Mouse (Mus musculus): ENCODE results near the gene Gtf2f2.

DNA sequence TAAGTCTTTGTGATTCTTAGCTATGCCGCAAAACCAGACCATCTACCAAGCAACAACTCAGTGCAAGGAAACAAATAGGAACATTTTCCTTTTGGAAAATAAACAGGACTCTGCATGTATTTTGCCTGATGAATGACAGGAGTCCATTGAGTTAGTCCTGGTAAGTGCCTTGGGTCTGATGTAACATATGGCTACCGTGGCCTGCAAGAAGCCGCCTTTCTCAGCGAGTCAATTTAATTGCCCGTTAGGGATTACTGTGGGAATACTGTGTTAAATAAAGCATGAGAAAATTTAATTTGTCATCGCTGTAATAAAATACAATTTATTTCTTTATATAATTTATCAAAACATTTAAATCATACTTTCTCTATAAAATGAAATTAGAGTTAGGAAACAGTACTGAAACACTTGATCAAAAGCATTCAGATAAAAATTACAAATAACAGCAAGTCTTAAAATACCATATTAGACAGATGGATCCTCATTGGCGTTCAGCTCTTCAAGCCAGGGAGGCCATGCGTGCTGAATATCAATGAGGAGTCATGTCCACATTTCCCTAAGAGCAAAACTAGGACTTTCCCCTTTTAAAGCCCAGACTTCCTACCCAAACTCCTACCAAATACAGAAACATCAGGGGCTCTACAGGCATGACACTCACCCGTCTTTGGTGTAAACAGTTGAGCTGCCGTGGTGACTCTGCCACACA lies 7.3 kb upstream of the Gtf2f2 start:
- TF ChIP-seq MEF2A (IDR thresholded peaks at IDR 0.05; ENCODE audit: borderline replicate concordance, low read depth, low read length) (no peak), GABPA (IDR thresholded peaks at IDR 0.05; ENCODE audit: insufficient replicate concordance, low read depth, low read length) (no peak), POLR2A (IDR thresholded peaks at IDR 0.05; ENCODE audit: low read depth, low read length) (no peak), CTCF (conservative IDR thresholded peaks at IDR 0.05 in 1 of 2, IDR thresholded peaks at IDR 0.05 in 1 of 2; ENCODE audit: low read depth in 2 of 2, low read length in 2 of 2) (no peak), RCOR1 (conservative IDR thresholded peaks at IDR 0.05; ENCODE audit: low read depth, low read length) (no peak), JUND (conservative IDR thresholded peaks at IDR 0.05; ENCODE audit: low read depth, low read length) (no peak)
